Mouse (Mus musculus): ENCODE data around the gene Rad50. TPM values are rescaled to one million over a fixed set of nuclear protein-coding genes. Genes with fewer than 3 reads are reported as not detected.

The Rad50 gene
- total RNA-seq, 2 experiments from 2014 or later, result 8.3 to 12.0 TPM

DNA sequence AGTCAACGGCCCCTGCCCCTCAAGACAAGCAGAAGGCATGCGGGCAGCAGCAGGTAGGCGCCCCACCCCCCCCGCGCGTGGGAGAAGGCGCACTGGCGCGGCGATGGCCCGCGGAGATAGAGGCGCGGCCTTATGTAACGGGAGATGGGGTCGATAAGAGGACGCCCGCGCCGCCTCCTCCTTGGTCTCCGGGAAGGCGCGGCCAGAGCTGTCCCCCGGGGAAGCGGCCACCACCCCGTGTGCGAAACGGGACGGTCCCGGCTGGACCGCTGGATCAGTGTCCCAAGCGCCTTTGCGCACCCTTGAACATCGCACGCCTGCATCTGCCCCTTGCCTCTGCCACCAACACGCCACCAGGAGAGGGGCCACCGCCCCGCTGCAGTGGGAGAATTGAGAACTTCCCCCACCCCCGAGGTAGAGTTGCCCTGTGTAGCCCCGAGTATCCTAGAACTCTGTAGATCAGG lies 70.9 kb downstream of the Rad50 start:
- DNase-seq (ENCODE audit: low spot score in 2 of 2), result no peak

DNA sequence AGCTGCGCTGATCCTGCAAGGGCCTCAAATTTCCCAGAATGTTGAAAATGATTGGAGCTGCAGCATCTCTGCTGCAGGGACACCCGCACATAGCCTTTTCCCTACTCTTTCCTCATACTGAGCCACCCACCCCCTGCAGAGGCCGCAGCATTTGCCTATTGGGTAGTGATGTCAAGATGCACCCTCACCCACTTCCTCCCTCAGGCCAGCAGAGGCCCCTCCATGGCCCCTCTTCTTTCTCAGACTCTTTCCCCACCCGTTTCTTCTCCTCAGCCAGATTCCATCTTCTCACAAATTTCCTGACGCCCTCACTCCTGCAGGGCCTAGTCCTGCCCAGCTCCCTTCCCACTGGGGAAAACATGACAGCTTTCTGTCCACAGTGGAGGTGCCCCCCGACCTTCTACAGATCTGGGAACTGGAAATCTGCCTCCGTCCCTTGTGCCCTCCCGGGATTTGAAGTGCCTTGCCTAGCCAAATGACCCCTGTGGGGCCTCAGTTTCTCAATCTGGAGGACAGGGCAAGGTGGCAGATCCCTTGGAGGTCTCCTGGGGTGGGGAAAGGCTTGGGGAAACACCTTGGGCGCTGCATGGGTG lies 71.4 kb downstream of the Rad50 start:
- no peak for DNase-seq (ENCODE audit: low spot score in 2 of 2)

DNA sequence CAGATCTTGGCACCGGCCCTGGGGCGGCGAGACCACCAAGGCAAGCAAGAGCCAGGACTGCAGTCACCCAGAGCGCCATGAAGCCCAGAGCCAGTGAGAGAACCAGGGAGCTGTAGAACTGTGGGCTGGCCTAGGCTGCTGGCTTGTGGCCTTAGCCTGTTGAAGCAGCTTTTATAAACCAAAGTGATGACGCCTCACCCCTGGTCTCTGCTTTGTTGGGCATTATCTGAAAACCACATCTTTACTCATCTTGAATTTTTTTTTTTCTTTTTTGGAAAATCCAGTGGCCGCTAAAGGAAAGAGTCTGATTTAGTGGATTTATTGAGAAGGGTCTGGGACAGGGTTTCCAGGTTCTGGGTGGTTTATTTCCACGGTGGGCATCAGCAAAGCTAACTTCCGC lies 72.6 kb downstream of the Rad50 start, which contains the start of gene Il13:
Il13 (minus strand) TSS at position 147 of the 400 bp plus-strand sequence.
- no peak for DNase-seq (ENCODE audit: low spot score in 2 of 2)

DNA sequence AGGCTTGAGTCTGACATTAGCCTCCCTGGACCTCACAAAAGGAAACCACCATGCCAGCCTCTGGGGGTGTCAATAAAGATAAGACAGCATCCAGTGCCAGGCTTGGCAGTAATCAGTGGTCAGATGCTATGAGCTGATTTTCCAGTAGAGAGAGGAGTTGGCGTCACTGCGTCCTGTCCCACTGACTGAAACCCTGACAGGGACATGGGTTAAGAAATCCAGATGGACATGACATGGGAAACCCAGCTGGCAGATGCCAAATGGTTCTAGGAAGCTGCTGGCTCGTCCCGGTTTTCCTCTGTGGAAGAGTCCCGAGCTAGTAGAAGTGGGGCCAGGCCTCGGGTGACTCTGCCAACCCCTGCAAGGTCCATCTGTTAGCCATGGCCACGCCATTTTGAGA lies 73.5 kb downstream of the Rad50 start:
- DNase-seq (ENCODE audit: low spot score in 2 of 2), result no peak

DNA sequence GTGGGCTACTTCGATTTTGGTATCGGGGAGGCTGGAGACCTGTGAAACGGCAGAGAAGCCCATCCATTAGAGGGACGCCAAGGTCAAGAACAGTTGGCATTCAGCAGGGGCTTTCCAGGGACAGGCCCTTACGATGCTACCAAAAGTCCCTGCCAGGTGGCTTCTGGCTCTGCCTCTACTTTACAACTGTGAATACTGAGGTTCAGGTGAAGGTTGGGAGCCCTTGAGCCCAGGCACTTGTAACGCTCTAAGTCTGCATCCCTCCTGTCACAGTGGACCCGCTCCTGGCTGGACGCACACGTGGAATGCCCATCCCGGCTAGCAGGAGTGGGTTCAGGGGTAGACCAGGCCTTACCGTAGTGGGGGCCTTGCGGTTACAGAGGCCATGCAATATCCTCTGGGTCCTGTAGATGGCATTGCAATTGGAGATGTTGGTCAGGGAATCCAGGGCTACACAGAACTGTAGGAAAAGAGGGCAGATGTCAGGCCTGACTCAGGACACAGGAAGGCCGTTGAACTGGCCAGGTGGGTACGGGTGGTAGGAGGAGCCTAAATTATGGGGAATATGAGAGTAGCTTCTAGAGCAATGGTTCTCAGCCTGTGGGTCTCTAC lies 74.9 kb downstream of the Rad50 start:
- DNase-seq (ENCODE audit: low spot score in 2 of 2), result no peak

DNA sequence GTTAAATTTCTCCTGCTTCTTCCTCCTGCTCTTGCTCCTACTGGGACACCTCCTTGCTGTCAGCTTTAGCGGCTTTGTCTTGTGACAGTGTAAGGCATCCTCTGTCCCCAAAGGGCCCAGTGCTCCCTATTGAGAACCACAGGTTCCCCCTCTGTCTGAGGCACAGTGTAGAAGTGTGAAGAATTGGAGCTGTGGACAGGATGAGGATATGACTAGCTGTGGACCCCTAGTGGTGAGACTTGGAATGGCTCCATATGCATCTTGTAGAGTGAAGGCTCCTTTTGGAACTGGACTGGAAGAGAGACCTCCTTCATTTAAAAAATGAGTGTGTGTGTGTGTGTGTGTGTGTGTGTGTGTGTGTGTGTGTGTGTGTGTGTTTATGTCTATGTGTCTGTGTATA lies 79.3 kb downstream of the Rad50 start:
- peak; percentile 65 to 70 for DNase-seq (ENCODE audit: low spot score in 2 of 2)

DNA sequence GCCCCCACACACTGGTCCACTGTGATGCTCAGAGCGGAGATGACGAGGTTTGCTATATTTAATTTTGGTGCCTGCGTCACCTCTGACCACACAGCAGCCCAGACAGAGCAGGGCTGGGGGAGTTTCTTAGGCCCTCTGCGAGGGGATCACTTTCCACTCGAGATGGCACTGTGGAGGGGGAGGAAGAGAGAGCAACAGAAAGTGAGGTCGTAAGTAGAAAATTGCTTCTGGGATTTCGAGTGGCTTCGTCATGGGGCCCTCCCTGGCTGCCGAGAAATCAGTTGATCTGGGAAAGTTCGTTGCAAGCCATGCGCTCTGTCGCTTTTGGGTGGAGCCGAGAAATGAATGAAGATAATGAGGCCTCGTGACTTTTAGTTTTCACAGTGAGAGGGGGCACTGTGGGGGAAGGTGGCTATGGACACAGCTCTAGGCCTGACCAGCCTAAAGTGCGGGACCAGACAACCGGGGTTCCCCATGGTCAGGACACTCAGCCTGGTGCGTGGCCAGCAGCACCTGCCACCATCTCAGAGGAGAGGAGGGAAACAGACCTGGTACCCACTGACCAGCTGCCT lies 80.2 kb downstream of the Rad50 start:
- DNase-seq (ENCODE audit: low spot score in 2 of 2), result no peak

DNA sequence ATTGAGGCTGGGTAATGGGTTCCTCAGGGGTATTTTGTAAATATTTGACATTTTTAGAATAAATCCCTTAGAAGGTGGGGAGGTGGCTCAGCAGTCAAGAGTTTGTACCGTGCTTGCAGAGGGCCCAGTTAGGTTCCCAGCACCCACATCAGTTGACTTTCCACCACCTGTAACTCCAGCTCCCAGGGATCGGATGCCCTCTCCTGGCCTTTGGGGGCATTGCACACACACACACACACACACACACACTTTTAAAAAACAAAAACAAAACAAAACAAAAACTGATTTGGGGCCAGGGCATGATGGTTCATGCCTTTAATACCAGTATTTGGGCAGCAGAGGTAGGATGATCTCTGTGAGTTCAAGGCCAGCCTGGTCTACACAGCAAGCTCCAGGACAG lies 83.0 kb downstream of the Rad50 start:
- DNase-seq (ENCODE audit: low spot score in 2 of 2), result no peak

DNA sequence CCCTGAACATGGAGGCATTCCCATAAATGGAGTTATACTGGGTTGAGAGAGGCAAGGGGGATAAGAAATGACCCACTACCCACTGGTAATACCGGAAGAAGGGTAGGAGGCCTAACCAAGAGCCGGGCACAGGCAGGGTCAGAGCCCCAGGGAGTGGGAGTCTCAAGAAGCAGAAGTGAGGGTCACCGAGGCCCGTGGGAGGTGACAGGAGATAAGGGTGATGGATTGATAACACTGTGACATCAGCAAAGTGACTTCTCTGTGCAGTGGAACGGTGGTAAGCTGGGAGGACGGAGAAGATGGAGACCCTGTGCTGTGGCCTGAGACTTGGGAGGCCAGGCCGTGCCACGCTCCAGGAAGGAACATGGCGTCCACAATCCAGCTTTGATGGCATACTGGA lies 83.5 kb downstream of the Rad50 start:
- DNase-seq (ENCODE audit: low spot score in 2 of 2), result no peak

DNA sequence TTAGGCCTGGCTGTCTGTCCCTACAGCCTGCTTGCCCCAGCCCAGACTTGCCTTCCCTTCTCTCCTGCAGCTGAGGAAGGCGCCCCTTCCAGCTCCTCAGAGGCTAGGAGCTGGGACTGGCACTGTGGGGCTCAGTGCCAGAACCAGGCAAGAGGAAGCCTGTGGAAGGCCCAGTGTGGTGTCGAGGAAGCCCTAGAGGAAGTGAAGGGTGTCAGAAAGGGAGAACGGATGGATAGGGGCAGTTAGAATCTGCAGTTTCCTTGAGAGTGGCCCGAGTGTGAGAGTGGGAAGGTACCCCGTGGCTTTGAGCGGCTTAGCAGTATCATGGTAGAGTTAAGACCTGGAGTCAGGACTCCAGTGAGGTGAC lies 84.7 kb downstream of the Rad50 start:
- no peak for DNase-seq (ENCODE audit: low spot score in 2 of 2)

DNA sequence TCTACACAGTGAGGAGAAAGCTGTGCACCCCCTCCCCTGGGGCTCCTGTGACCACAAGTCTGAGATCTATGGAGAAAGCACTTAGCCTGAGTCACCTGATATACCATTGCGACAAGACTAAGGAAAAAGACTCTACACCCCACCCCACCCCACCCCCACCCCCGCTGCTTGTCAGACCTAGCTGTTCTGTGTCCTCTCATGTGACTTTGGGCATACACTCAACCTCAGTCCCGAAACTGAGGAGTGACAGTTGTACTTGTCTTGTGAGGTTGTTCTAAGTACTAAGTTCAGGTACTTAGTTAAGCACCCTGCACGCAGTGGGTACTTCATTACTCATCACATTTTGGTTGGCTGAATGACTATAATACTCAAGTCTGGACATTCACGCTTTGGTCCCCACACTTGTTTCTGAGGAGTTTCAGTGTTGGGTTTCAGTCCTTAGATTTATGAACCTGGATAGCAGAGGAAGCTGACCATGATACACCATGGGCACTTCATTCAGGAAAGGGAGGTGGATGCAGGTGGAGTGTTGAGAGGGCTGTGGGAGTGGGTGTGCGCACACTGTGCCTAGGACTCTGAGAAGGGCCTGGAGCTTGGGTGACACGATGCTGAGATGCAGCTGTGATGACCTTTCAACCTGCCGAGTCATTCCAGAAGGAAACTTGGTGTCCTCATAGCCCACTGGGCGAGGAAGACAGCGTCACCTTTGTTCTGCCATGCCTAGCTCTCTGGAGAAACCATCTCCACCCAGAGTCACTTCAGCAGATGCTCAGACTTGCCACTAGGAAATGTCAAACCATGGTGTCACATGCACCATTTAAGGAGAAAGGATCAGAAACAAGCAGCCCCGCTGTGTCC lies 85.3 kb downstream of the Rad50 start:
- no peak for DNase-seq (ENCODE audit: low spot score in 2 of 2)

DNA sequence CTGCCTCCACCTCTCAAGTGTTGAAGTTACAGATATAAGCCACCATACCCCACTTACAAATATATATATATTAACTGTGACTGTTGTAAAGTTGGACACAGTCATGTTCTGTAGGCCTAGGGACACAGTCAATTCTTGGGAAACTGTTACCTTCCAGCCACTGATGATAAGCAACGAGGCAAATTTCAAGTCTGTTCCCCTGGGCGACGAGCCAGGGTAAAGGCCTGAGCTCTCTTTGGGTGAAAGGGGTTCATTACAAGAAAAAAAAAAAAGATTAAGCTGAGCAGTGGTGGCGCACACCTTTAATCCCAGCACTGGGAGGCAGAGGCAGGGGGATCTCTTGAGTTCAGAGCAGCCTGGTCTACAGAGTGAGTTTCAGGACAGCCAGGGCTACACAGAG lies 87.0 kb downstream of the Rad50 start:
- no peak for DNase-seq (ENCODE audit: low spot score in 2 of 2)

DNA sequence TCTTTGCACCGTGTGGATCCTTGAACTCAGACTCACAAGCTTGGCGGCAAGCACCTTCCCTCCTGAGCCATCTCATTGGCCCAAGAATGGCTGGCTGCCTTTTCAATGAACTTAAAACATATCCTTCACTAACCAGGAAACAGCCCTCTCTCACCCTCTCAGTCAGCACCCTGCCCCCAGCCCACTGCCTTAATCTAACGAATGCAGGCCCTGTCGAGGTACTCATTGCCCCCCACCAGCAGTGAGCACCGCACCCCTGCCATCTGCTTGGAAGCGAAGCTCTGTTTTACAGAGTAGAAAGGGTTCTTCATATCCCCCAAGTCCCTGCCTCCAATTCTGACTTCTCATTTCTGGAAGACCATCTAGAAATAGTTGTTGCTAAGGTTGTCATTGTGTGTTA lies 87.7 kb downstream of the Rad50 start:
- DNase-seq (ENCODE audit: low spot score in 2 of 2), result no peak

DNA sequence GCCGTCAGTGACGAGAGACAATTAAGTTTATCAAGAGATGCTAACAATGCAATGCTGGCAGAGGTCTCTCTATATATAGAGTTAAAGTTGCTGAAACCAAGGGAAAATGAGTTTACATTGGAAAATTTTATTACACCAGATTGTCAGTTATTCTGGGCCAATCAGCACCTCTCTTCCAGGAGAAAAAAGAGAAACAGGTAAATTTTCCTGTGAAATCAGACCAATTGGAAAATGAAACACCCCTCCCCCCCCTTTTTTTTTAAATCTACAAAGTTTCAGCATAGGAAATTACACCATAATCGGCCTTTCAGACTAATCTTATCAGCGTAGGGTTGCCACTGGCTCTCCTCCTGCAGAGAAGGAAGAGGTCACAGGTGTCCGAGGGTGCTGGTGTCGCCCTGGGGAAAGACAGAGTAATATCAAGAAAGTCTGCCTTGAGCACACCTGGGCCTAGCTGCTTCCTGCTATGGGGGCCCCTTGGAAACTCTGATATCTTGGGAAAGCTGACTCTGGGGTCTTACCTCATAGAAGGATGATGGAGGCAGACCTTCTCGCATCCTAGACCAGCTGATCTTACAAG lies 88.4 kb downstream of the Rad50 start, which contains the start of gene Il4:
Il4 (minus strand) TSS at position 51 of the 580 bp plus-strand sequence.
- no peak for DNase-seq (ENCODE audit: low spot score in 2 of 2)

DNA sequence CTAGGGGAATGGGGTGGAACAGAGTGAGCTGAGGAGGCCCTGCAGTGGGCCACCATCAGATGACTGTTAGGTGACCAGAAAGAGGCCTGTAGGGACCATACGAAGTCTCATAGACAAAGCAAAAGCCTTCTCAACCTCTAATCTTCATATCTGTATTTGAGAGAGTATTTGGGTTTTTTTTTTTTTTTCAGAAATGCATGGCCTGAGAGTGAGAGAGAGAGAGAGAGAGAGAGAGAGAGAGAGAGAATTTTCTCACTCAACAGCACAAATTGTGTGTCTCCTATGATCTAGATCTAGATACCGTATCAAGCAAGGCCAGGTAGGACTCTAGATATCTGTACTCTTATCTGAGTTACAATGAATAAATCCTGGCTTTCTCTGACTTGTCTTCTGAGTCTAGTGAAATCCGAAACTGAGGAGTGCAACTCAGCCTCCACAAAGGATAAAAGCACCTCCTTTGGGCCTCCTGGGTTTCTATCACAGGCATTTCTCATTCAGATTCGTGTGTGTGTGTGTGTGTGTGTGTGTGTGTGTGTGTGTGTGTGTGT lies 89.5 kb downstream of the Rad50 start:
- no peak for DNase-seq (ENCODE audit: low spot score in 2 of 2)

DNA sequence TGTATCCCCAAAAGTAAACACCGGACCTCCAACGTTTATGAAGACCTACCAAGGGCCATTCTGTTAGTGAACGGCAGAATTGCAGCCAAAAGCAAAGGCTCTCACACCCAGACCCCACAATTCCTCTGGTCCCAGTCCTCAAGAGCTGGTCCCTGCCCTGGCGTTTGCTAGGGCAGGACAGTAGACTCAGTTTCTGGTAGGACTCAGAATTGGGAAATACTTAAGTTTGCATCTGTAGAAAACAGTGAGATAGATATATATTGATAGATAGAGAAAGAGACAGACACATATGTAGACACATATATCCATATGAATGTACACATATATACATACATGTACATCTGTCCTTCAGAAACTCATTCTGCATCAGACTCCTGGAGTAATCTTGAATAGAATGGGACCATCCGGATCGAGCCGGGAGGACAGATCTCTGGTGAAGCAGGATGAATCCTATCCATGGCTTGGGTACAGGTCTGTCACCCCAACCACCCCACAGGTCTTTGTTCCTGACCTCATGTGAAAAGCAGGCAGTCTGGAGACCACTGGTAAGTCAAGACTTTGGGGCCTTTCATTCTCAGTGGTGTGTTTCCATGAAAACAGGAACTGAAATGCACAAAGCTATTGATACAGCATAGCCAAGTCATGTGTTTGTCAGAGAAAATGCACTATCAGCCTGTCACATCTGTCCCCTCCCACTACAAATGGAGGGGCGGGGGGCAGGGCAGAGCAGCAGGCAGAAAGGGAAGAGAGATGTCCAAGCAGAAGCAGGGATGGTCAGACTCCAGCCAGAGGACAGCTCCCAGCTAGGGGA lies 90.2 kb downstream of the Rad50 start:
- no peak for DNase-seq (ENCODE audit: low spot score in 2 of 2)

DNA sequence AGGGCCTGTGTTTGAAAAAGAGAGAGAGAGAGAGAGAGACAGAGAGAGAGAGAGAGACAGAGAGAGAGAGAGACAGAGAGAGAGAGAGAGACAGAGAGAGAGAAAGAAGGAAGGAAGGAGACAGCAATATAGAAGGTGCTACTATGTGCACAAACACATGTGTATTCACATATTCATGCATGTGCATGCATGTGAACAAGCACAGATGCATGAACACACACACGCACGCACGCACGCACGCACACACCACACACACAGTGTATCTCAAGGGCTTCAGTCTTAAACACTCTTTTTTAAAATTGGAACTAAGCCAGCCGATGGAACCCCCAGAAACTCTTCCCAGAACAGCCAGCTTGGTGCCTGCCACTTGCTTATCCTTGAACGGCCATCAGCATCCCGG lies 91.5 kb downstream of the Rad50 start:
- no peak for DNase-seq (ENCODE audit: low spot score in 2 of 2)

DNA sequence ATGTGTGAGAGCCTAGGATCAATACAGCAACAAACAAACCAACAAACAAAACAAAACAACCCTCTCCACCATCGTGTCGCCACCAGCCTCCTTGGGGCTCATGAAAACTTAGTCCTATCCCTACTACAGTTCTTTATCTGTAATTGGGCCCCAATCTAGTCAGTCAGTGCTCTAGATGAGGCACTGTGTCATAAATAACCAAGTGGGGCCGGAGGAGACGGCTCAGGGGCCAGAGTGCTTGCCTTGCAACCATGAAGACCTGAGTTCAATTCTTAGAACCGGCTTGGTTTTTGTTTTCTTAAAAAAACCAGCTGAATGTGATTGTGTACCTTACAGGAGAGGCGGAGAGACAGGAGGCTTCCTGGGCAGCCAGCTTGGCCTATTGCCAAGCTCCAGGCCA lies 91.9 kb downstream of the Rad50 start:
- DNase-seq (ENCODE audit: low spot score in 2 of 2), result no peak

DNA sequence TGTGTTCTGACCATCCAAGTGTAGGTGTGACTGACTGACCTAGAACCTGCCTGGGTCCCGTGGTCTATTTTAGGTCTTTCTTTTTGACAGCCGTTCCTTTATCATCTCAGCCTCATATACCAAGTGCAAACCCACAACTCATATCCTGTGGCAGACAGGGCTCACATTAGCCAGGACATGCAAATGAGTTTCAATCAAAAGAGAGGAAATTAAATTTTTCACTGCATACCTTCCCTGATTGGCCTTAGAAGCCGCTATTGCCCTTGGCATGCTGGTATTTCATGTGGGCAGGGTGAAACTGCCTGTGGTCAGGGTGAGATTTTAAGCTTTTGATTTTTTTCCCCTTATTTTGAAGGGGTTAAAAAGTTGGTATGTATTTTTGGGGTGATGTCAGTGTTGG lies 97.4 kb downstream of the Rad50 start:
- no peak for DNase-seq (ENCODE audit: low spot score in 2 of 2)

DNA sequence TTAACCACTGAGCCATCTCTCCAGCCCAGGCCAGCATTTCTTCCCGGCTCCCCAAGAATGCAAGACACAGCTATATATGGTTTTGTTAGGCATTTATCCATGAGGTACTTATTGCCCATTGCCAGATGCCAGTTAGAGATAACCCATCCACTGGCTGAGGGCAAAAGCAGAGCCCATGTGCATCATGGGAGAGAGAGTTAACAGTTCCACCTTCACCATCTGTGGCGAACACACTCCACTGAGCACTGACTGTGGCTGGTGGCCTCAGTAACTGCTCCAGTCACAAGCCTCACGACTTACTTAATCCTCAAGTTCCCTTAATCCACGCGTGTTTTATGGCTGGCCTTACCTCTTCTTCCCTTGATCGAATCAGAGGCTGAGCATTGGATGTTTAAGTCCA lies 97.9 kb downstream of the Rad50 start:
- no peak for DNase-seq (ENCODE audit: low spot score in 2 of 2)

Data from adrenal gland, adult 18-20 months (tissue).